Mouse (Mus musculus): Measurements from ENCODE around the gene Cdk5.

DNA sequence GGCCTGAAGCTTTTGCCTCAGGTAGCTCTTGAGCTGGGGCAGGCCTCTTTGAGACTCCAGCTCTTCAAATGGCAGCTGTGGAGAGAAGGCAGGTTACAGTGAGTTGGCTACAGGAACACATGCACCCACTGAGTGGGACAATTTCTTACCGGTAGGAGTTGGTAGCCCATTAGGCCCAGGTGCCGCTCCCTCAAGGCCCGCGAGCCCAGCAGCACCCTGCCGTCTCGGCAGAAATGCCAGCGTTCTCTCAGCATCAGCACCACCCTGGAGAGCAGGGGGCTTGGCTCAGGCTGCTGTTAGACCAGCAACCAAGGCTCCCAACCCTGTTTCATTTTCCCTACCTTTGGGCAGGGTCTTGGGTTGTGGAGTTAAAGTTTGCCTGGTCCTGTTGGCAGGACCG, 17.9 kb upstream of the Cdk5 start:
- TF ChIP-seq CTCF (IDR thresholded peaks at IDR 0.05; ENCODE audit: borderline replicate concordance, extremely low read depth, insufficient read depth, insufficient read length) (no peak), POLR2A (IDR thresholded peaks at IDR 0.05; ENCODE audit: borderline replicate concordance, extremely low read depth, insufficient read depth, insufficient read length, poor library complexity, severe bottlenecking) (no peak)

Data from brain, embryonic 14.5 days (tissue).